Mouse (Mus musculus): ENCODE data around the gene Lsg1. TPM values are rescaled to one million over a fixed set of nuclear protein-coding genes. Genes with fewer than 3 reads are reported as not detected.

Gene Lsg1
- polyA plus RNA-seq, 1 experiment from 2014 or later = 49.3 TPM

GRCm38 (mm10) chr16:30510504-30511451, 76.6 kb downstream of the Lsg1 start:
- peak overlapping the region; percentile 89 for H3K27ac ChIP-seq (ENCODE audit: low read length)
- peak; percentile 82 for ATAC-seq
- no peaks in the 10 kb centered on the region for H3K9me3 ChIP-seq (ENCODE audit: control insufficient read depth, low read length)
- H3K36me3 ChIP-seq (ENCODE audit: control insufficient read depth, insufficient read depth, low read length) = no peaks in the 10 kb centered on the region
- H3K27me3 ChIP-seq (replicated peaks; ENCODE audit: control insufficient read depth, insufficient read depth, low read length) = no peaks in the 10 kb centered on the region
- 4% methylated on average over 44 of the region's 44 CpGs for WGBS
- H3K4me1 ChIP-seq (ENCODE audit: control insufficient read depth, insufficient read depth, low read length) = peaks cover 25% of the 10 kb centered on the region
- H3K9ac ChIP-seq (ENCODE audit: low read depth, low read length) = peak overlapping the region; percentile 86
- peak overlapping the region; percentile 79 for H3K4me2 ChIP-seq (ENCODE audit: low read depth, low read length)
- H3K4me3 ChIP-seq (ENCODE audit: low read length) = peak overlapping the region; percentile 70

Other genes starting within 250 kb of the Lsg1 start
- 14.1 and 17.2 TPM in 2 replicates for gene Atp13a3, start 181.6 kb downstream of the Lsg1 start, polyA plus RNA-seq (2015; fragmentation: Nextera tagmentation; extraction: Ambion mirVana)
- gene Tmem44, start 36.8 kb downstream of the Lsg1 start, polyA plus RNA-seq (2015; fragmentation: Nextera tagmentation; extraction: Ambion mirVana) = 7.2 and 8.4 TPM in 2 replicates
- gene Fam43a, start 12.1 kb upstream of the Lsg1 start, polyA plus RNA-seq (2015; fragmentation: Nextera tagmentation; extraction: Ambion mirVana) = 11.3 and 11.8 TPM in 2 replicates

Data from intestine, embryonic 16.5 days (tissue).